Mouse (Mus musculus) G1E (cell line): ENCODE data around the gene Spef2. TPM values are rescaled to one million over a fixed set of nuclear protein-coding genes. Genes with fewer than 3 reads are reported as not detected.
"Not testable (repeated sequence)": the region's sequence is repeated elsewhere in the genome, so short reads cannot be mapped to it uniquely, and the experiment has no call there.

ENCODE experiments used
- ATAC-seq: 2 replicates; pipeline ENCODE4 v1.8.0; 2016; ENCODE audit warnings: mild to moderate bottlenecking; ENCODE audit not compliant: insufficient number of reproducible peaks, poor library complexity, low FRiP score, severe bottlenecking; ENCODE audit errors: extremely low read depth
- DNase-seq: peaks from one replicate; pipeline ENCODE4 v3.0.0; 2012; ENCODE audit warnings: low spot score
- H3K27me3 ChIP-seq: 2 replicates; pipeline ENCODE4 v1.6.1; 2012; ENCODE audit warnings: mild to moderate bottlenecking, low read length, inconsistent platforms; ENCODE audit not compliant: insufficient read depth
- H3K36me3 ChIP-seq: replicated peaks from 2 replicates; pipeline ENCODE3; 2012; ENCODE audit warnings: mild to moderate bottlenecking, inconsistent platforms
- H3K4me1 ChIP-seq: 2 replicates; pipeline ENCODE4 v1.6.1; 2012; ENCODE audit warnings: low read depth, low read length, inconsistent platforms, mixed read lengths; ENCODE audit not compliant: insufficient read depth
- H3K4me3 ChIP-seq: 2 replicates; pipeline ENCODE4 v1.5.1; 2012; ENCODE audit warnings: low read depth, mild to moderate bottlenecking, inconsistent platforms, low read length, moderate library complexity, mixed read lengths
- H3K9me3 ChIP-seq: replicated peaks from 2 replicates; pipeline ENCODE4 v1.6.1; 2012; ENCODE audit warnings: inconsistent platforms
- CTCF ChIP-seq: IDR thresholded peaks from 2 replicates; pipeline ENCODE4 v1.5.1; 2012; ENCODE audit warnings: low read depth, low read length, inconsistent platforms, mixed read lengths
- GATA1 ChIP-seq: IDR thresholded peaks from 2 replicates; pipeline ENCODE4 v1.6.1; 2012; ENCODE audit warnings: borderline replicate concordance, low read length, inconsistent platforms, mixed read lengths
- GATA2 ChIP-seq: IDR thresholded peaks from 2 replicates; pipeline ENCODE4 v1.6.1; 2012; ENCODE audit warnings: low read depth, low read length, inconsistent platforms, borderline replicate concordance
- POLR2AphosphoS5 ChIP-seq: IDR thresholded peaks from 2 replicates; pipeline ENCODE4 v1.6.1; 2012; ENCODE audit warnings: low read depth, low read length, inconsistent platforms; ENCODE audit not compliant: insufficient replicate concordance
- TAL1 ChIP-seq: conservative IDR thresholded peaks from 2 replicates; pipeline ENCODE4 v1.6.1; 2012; ENCODE audit warnings: low read depth, low read length, inconsistent platforms, mixed read lengths
- polyA plus RNA-seq: library from polyadenylated mRNA; stranded (reverse); fragments of >175 nt; gene quantifications from 2 replicates; pipeline ENCODE4 v1.2.3, GENCODE M21; 2012
- total RNA-seq, 2 experiments: library from RNA; stranded (forward) in 1 of 2; stranded (reverse) in 1 of 2; fragments of 200-1000 nt in 1 of 2; fragments of >200 nt in 1 of 2; fragmentation: Nextera tagmentation in 1 of 2; gene quantifications; 2 replicates each; pipeline ENCODE4 v1.2.3; 2014 to 2017

Gene Spef2
- not detected in 2 replicates for total RNA-seq (2014; fragmentation: Nextera tagmentation)
- 0.05 and 0.06 TPM in 2 replicates for total RNA-seq (2017)
- polyA plus RNA-seq, result not detected in 2 replicates

DNA sequence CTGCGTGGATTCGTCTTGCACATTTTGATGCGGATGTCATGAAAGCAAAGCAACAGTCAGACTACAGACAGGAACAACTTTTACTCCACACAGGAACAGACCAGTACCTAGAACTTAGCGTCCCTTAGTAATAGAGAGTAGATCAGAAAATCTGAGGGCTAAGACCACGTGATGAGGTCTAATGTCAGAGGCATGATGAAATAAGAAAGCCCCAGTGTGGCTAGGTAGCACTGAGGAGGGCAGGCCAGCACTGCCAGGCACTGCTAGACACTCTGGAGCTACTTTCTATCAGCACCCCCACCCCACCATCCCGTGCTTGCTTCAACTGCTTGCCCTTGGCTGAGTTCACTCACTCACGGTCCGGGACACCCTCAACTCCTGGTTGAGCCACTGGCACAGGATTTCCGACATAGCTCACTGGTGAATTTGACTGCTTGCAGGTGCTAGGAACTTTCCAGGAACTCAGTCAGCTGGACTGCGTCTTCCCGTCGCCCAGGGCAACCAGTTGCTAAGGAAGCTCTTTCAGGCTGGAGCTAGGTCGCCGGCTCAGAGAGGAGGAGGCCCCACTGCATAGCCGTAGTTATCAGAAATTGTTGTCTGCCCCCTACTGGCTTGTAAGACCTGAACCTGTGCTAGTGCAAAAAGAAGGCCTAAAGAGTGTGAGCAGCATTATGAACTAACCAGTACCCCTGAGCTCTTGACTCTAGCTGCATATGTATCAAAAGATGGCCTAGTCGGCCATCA is at the start of gene Spef2:
Gene Spef2 (minus strand): TSS at position 510 of the 744 bp plus-strand sequence.
- no peak for ATAC-seq

DNA sequence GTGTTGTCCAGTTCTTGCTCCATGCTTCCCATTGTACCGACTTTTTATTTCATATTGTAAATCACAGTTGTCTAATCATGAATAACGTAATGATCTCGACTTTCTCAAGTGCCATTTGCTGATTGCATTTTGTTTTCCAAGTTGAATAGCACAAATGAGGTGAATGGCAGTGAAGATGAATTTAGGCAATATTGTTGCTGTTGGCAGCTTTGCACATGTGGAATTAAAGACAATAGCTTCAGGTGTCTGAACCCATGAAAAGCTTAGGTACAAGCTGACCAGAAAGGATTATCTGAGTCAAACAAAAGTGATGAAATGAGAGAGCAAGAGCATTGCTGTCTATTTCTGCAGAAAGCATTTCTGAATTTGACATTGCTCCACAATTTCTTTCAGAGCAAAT is 45.5 kb upstream of the Spef2 start:
- H3K4me3 ChIP-seq, result no peak overlapping the region
- DNase-seq (no peak), ATAC-seq (no peak)
- no peaks in the 10 kb centered on the region for H3K9me3 ChIP-seq
- TF ChIP-seq GATA2 (no peak), CTCF (no peak), TAL1 (no peak), GATA1 (no peak), POLR2AphosphoS5 (no peak)
- no peaks in the 10 kb centered on the region for H3K27me3 ChIP-seq
- no peaks in the 10 kb centered on the region for H3K4me1 ChIP-seq
- H3K36me3 ChIP-seq, result no peaks in the 10 kb centered on the region

More for the DNA sequence above, at the start of gene Spef2:
- Histone ChIP-seq H3K36me3 (no peaks in the 10 kb centered on the region), H3K4me3 (no peak within 1 kb of the TSS), H3K4me1 (no peaks in the 10 kb centered on the region), H3K27me3 (no peaks in the 10 kb centered on the region), H3K9me3 (no peaks in the 10 kb centered on the region)
- TF ChIP-seq TAL1 (no peak), GATA1 (no peak), GATA2 (no peak), CTCF (no peak)
- no peak for DNase-seq

DNA sequence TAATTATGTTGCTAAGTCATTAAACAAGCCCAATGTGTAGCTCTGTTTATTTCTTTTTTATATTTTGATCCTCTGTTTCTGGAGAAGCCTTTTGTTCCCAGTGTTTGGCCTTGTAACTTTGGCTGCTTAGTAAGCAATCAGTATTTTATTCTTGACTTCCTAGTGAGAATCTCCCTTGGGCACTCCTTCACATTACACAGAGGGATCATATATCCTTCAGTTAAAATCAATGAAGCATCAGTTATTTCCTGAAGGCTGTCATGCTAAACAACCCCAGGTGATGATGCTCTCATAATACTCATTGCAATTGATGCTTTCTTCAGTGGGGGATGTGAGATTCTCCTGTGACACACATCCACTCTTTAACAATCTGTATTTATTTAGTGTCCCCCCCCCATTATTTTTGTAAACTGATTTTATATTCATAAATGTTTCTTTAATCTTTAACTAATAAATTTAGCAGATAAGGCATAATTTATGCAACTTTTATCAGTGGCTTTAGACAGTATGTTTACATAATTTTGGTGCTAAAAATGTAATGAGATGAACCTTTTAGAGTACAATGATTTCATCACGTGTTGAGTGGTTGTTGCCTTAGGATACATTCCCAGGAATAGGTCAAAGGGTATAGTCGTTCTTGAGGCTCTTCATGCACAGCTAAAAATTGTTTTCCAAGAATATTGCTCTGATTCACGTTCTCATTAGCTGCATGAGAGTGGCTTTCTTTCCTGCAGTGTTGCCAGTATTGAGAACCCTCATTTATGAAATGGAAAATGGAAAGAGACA is 39.8 kb upstream of the Spef2 start:
- Histone ChIP-seq H3K36me3 (no peaks in the 10 kb centered on the region), H3K4me1 (no peaks in the 10 kb centered on the region), H3K9me3 (no peaks in the 10 kb centered on the region), H3K4me3 (no peak overlapping the region), H3K27me3 (no peaks in the 10 kb centered on the region)
- TF ChIP-seq GATA1, result no peak
- no peak for TF ChIP-seq TAL1
- no peak for TF ChIP-seq POLR2AphosphoS5
- no peak for TF ChIP-seq CTCF
- TF ChIP-seq GATA2, result no peak
- DNase-seq (no peak), ATAC-seq (no peak)

DNA sequence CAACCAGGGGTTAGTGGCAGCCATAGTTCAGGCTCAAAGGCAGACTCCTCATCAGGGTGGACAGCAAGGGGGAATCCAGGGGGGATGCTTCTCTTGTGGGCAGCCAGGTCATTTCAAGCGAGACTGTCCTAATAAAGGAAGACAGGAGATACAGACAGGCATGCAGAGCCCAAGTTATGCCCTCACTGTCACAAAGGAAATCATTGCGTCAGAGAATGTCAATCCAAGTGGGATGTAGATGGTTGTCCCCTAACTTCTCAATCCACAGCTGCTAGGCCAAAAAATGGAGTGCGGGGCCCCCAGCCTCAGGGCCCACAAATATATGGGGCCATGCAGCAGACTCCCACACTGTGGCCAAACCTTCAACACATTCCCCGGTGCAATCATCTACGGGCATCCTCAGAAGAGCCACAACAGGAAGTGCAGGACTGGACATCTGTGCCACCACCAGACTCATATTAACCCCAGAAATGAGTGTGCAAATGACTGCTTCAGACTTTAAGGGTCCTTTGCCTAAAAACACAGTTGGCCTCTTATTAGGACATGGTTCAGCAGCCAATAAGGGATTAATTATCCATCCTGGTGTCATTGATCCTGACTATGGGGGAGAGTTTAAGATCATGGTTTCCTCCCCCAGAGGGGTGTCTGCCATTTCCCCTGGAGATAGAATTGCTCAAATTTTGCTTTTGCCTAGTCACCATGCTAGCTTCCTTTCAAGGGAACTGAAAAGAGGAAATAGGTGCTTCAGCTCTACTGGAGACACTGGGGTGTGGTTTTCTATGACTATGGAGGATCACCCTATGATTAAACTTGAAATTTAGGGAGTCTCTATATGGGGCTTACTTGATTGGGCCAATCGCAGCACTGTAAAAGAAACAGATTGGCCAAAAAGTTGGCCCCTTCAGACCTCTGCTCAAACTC is 25.8 kb upstream of the Spef2 start:
- H3K9me3 ChIP-seq, DNase-seq, H3K36me3 ChIP-seq, ATAC-seq, H3K4me3 ChIP-seq, H3K4me1 ChIP-seq, H3K27me3 ChIP-seq: not testable (repeated sequence)

DNA sequence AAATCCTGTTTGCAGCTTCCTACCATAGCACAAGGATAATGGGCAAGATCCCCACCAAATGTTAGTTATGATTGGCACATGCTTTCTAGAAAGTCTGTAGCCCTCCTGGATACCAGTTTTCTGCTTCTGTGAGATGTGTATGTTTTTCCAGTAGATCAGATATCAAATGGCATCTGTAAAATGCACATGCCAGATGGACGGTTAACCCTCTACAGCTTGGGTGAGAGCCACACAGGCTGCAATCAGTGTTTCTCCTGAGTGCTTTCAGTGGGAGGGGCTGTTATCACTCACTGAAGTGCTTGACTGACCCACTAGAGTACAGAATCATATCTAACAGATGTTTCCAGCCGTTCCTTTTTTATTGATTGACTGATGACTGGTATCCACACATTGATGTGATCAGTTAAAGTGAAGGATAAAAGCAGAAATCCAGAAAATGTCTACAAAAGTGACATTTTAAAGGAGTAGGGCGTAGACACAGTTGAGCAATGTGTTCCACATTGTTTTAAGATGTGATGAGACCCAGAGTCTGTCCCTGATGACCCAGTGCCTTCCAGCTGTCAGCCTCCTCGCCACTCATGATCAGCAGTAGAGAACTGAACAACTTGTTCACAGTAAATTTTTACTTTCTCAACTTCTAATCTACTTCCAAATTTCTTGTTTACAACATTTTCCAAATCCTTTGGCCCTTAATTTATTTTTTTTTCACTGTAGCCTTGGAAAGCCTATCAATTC is 19.7 kb upstream of the Spef2 start:
- no peak overlapping the region for H3K4me3 ChIP-seq
- TF ChIP-seq GATA2 (no peak), TAL1 (no peak), POLR2AphosphoS5 (no peak), GATA1 (no peak), CTCF (no peak)
- H3K9me3 ChIP-seq, result no peaks in the 10 kb centered on the region
- no peaks in the 10 kb centered on the region for H3K27me3 ChIP-seq
- ATAC-seq (no peak), DNase-seq (no peak)
- H3K4me1 ChIP-seq, result no peaks in the 10 kb centered on the region
- no peaks in the 10 kb centered on the region for H3K36me3 ChIP-seq

DNA sequence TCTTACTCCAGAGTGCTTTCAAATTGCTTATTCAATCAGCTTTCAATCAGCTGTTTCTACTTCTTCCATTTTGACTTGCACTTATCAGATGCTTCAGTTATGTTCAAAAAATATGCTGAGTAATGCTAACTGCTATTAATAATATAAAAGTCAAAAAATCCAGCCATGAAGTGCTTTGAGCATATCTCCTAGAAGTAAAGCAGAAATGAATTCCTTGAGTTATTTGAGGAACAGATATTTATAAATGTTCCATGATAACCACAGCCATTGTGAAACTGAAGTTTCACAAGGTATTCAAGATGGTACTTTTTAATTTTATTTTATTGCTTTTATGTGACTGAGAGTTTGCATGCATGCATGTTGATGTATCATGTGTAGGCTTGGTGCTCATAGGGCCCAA is 18.4 kb upstream of the Spef2 start:
- no peaks in the 10 kb centered on the region for H3K9me3 ChIP-seq
- H3K4me1 ChIP-seq, result no peaks in the 10 kb centered on the region
- ATAC-seq, result no peak
- no peaks in the 10 kb centered on the region for H3K27me3 ChIP-seq
- no peaks in the 10 kb centered on the region for H3K36me3 ChIP-seq
- TF ChIP-seq CTCF, result no peak
- TF ChIP-seq TAL1, result no peak
- no peak for TF ChIP-seq POLR2AphosphoS5
- TF ChIP-seq GATA2, result no peak
- no peak overlapping the region for H3K4me3 ChIP-seq
- no peak for DNase-seq
